Mouse (Mus musculus): Measurements from ENCODE around the gene Zpbp2.

DNA sequence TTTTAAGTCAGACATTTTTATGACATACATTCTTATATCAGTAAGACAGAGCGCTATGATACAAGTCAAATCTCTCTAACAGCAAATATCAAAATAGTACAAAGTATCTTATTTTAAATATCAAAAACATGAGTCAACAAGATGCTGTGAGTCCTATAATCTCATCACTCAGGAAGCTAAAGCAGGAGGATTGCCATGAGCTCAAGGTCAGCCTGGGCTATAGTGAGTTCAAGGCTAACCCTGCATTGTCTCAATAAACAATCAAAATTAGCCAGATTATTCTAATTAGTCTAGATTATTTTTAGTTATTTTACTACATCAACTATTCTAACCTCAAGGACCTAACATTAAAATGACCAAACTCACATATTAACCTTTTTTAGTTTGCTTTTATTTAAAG is 7.5 kb upstream of the Zpbp2 start:
- TF ChIP-seq MYOG (IDR thresholded peaks at IDR 0.05; ENCODE audit: control insufficient read depth, extremely low read depth, insufficient read length): no peak
- no peak for TF ChIP-seq CTCF (IDR thresholded peaks at IDR 0.05; ENCODE audit: control insufficient read depth, insufficient read depth, insufficient read length)
- no peak for TF ChIP-seq MYOD1 (IDR thresholded peaks at IDR 0.05; ENCODE audit: control insufficient read depth, insufficient read length, low read depth)
- no peak for TF ChIP-seq MAX (IDR thresholded peaks at IDR 0.05)
- no peak for TF ChIP-seq USF1 (IDR thresholded peaks at IDR 0.05; ENCODE audit: low read depth)

Measured in C2C12 (cell line).